17 mouse cellular contexts compared by ENCODE assay signal in the genomic region with DNA sequence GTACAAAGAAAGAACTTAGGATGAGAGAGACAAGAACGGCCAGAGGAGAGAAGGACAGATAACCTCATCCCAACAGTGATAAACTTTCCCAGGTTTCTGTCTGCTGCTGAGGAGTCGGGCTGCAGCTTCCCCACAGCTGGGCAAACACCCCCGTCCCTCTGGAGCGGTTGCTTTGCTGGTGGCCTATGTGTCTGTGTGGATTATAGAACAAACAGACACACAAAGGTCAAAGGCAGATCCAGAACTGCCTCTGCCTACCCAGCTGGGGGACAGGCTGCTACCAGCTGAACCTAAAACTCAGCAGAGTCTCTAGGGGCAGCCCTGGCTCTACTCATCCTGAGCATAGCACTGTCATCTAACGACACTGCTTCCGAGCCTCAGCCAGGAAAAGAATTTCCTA. TPM values are rescaled to one million over a fixed set of nuclear protein-coding genes. Genes with fewer than 3 reads are reported as not detected.
A peak's percentile ranks its signal among the peaks of the same experiment; 100 is the strongest.
DNase-seq lines count a peak whose midpoint lies in the region; ATAC-seq lines count a peak whose summit lies in the region.
"Had no signal": no experiment of that assay in that cellular context is flagged by ENCODE, and none has a peak within 500 bp of the region (broad histone marks: within the 10 kb centered on the region; RNA-seq: fewer than 3 reads in every experiment).

No protein-coding gene starts in this region.

- H3K36me3 ChIP-seq in heart, embryonic 10.5 days = peaks cover 6% of the 10 kb centered on the region; the same call in 1 of the 2 replicates
- peaks cover 18% of the 10 kb centered on the region for H3K36me3 ChIP-seq in embryonic facial prominence, embryonic 10.5 days (replicated peaks)
- no peaks in the 10 kb centered on the region; the same call in 1 of the 2 replicates for H3K36me3 ChIP-seq in limb, embryonic 12.5 days
- H3K36me3 ChIP-seq: forebrain, embryonic 12.5 days; heart, embryonic 15.5 days; neural tube, embryonic 12.5 days had no signal

- no peak overlapping the region for H3K4me2 ChIP-seq in limb, embryonic 12.5 days
- H3K4me2 ChIP-seq: forebrain, embryonic 12.5 days; heart, embryonic 15.5 days; neural tube, embryonic 12.5 days had no signal

- H3K4me3 ChIP-seq in heart, embryonic 10.5 days = 0 out of 2 replicates have a peak overlapping the region, but pooled peaks have one; percentile 3
- no peak overlapping the region for H3K4me3 ChIP-seq in embryonic facial prominence, embryonic 10.5 days
- no peak overlapping the region for H3K4me3 ChIP-seq in limb, embryonic 12.5 days (replicated peaks)
- H3K4me3 ChIP-seq: forebrain, embryonic 12.5 days; heart, embryonic 15.5 days; neural tube, embryonic 12.5 days had no signal

- ATAC-seq in limb, embryonic 12.5 days (ENCODE audit: insufficient number of reproducible peaks, insufficient read depth, low FRiP score, low TSS enrichment, low read depth) = no peak

- 23% methylated on average over 6 of the region's 6 CpGs for WGBS in heart, embryonic 10.5 days
- WGBS in embryonic facial prominence, embryonic 10.5 days = 47% methylated on average over 6 of the region's 6 CpGs
- WGBS in limb, embryonic 12.5 days = 63% methylated on average over 6 of the region's 6 CpGs

- H3K9ac ChIP-seq in limb, embryonic 12.5 days (replicated peaks) = 0 out of 2 replicates have a peak overlapping the region, but pooled peaks have one; percentile 34
- H3K9ac ChIP-seq: forebrain, embryonic 12.5 days; heart, embryonic 15.5 days; neural tube, embryonic 12.5 days had no signal

- DNase-seq in heart, embryonic 10.5 days (ENCODE audit: low spot score) = no peak
- no peak for DNase-seq in heart, adult 18-20 months
- DNase-seq in kidney, postnatal 10 days = peak; percentile 44
- no peak for DNase-seq in kidney, postnatal 36 days
- no peak for DNase-seq in embryonic facial prominence, embryonic 10.5 days (ENCODE audit: low spot score)
- DNase-seq in embryo, embryonic 11 days = no peak
- DNase-seq: cerebellum, adult 11 months; cerebellum, postnatal 25 days; retina, postnatal 1 day had no signal

- H3K27ac ChIP-seq in heart, embryonic 10.5 days = peak overlapping the region; percentile 44
- peak overlapping the region; percentile 60 for H3K27ac ChIP-seq in embryonic facial prominence, embryonic 10.5 days (replicated peaks)
- H3K27ac ChIP-seq in limb, embryonic 12.5 days = peak overlapping the region; percentile 12; the same call in 1 of the 2 replicates
- H3K27ac ChIP-seq: forebrain, embryonic 12.5 days; heart, embryonic 15.5 days; kidney, postnatal 0 days; neural tube, embryonic 12.5 days had no signal

- no peaks in the 10 kb centered on the region for H3K9me3 ChIP-seq in heart, embryonic 10.5 days
- H3K9me3 ChIP-seq in embryonic facial prominence, embryonic 10.5 days = no peaks in the 10 kb centered on the region
- H3K9me3 ChIP-seq in limb, embryonic 12.5 days = no peaks in the 10 kb centered on the region
- H3K9me3 ChIP-seq: forebrain, embryonic 12.5 days; heart, embryonic 15.5 days; neural tube, embryonic 12.5 days had no signal

- H3K4me1 ChIP-seq in heart, embryonic 10.5 days = peaks cover 93% of the 10 kb centered on the region
- H3K4me1 ChIP-seq in embryonic facial prominence, embryonic 10.5 days = peaks cover 91% of the 10 kb centered on the region
- H3K4me1 ChIP-seq in limb, embryonic 12.5 days (replicated peaks) = peaks cover 81% of the 10 kb centered on the region

- no peaks in the 10 kb centered on the region for H3K27me3 ChIP-seq in heart, embryonic 10.5 days (ENCODE audit: insufficient read depth, poor library complexity, severe bottlenecking)
- H3K27me3 ChIP-seq in embryonic facial prominence, embryonic 10.5 days (replicated peaks; ENCODE audit: low read depth, poor library complexity, severe bottlenecking) = no peaks in the 10 kb centered on the region
- H3K27me3 ChIP-seq in limb, embryonic 12.5 days = no peaks in the 10 kb centered on the region
- H3K27me3 ChIP-seq: forebrain, embryonic 12.5 days; heart, embryonic 15.5 days; neural tube, embryonic 12.5 days had no signal

RNA-seq across cellular contexts. Expression of a gene that starts 30.6 kb away (rescaled TPM):
- 14.3 and 17.5 TPM in 2 replicates for polyA plus RNA-seq in heart, embryonic 10.5 days (2016; fragmentation: Nextera tagmentation; extraction: Ambion mirVana)
- 10 to 100 TPM; 13.4 to 14.8 TPM for total RNA-seq in heart, adult 18-20 months (2021)
- polyA plus RNA-seq in embryonic facial prominence, embryonic 10.5 days (2016; fragmentation: Nextera tagmentation; extraction: Ambion mirVana) = 24.4 and 25.6 TPM in 2 replicates
- polyA plus RNA-seq in limb, embryonic 12.5 days (2016; fragmentation: Nextera tagmentation; extraction: Ambion mirVana) = 33.6 and 40.6 TPM in 2 replicates

RNA-seq across cellular contexts. Expression of a gene that starts 44.0 kb away (rescaled TPM):
- 0.19 and 0.37 TPM in 2 replicates for polyA plus RNA-seq in heart, embryonic 10.5 days (2016; fragmentation: Nextera tagmentation; extraction: Ambion mirVana)
- not detected for total RNA-seq in heart, adult 18-20 months (2021)
- polyA plus RNA-seq in embryonic facial prominence, embryonic 10.5 days (2016; fragmentation: Nextera tagmentation; extraction: Ambion mirVana) = 0.30 TPM in 1 of 2 replicates, not detected in the other
- polyA plus RNA-seq in limb, embryonic 12.5 days (2016; fragmentation: Nextera tagmentation; extraction: Ambion mirVana) = not detected in 2 replicates
- total RNA-seq: liver, adult 2 months; megakaryocyte progenitor cell, adult 5-6 weeks had no signal
- polyA plus RNA-seq: C2C12; liver, adult 2 months had no signal

RNA-seq across cellular contexts. Expression of a gene that starts 44.8 kb away (rescaled TPM):
- 40.0 and 54.7 TPM in 2 replicates for polyA plus RNA-seq in heart, embryonic 10.5 days (2016; fragmentation: Nextera tagmentation; extraction: Ambion mirVana)
- 10 to 100 TPM; 18.2 to 19.4 TPM for total RNA-seq in heart, adult 18-20 months (2021)
- 72.3 and 76.1 TPM in 2 replicates for polyA plus RNA-seq in embryonic facial prominence, embryonic 10.5 days (2016; fragmentation: Nextera tagmentation; extraction: Ambion mirVana)
- 74.6 TPM in 2 replicates for polyA plus RNA-seq in limb, embryonic 12.5 days (2016; fragmentation: Nextera tagmentation; extraction: Ambion mirVana)

RNA-seq across cellular contexts. Expression of a gene that starts 53.0 kb away (rescaled TPM):
- 295 and 308 TPM in 2 replicates for polyA plus RNA-seq in heart, embryonic 10.5 days (2016; fragmentation: Nextera tagmentation; extraction: Ambion mirVana)
- 100 to 1,000 TPM; 225 to 256 TPM for total RNA-seq in heart, adult 18-20 months (2021)
- 262 and 273 TPM in 2 replicates for polyA plus RNA-seq in embryonic facial prominence, embryonic 10.5 days (2016; fragmentation: Nextera tagmentation; extraction: Ambion mirVana)
- 240 and 252 TPM in 2 replicates for polyA plus RNA-seq in limb, embryonic 12.5 days (2016; fragmentation: Nextera tagmentation; extraction: Ambion mirVana)
